Mouse (Mus musculus) lung, postnatal 0 days (tissue): ENCODE results near the gene Fam71f2. TPM values are rescaled to one million over a fixed set of nuclear protein-coding genes. Genes with fewer than 3 reads are reported as not detected.

Source experiments
- ATAC-seq: fragments of 200-750 bp; cut with Nextera tagmentation; 2 replicates; pipeline ENCODE4 v1.8.0; 2017; ENCODE audit warnings: moderate library complexity
- DNase-seq: peaks from one replicate; pipeline ENCODE4 v3.0.0-alpha.2; 2016; ENCODE audit warnings: low spot score
- H3K27ac ChIP-seq: fragments of 300-500 bp; sonication (generic); 2 replicates; pipeline ENCODE4 v1.5.1; 2014; ENCODE audit warnings: antibody characterized with exemption, mild to moderate bottlenecking, low read length, mixed read lengths
- H3K27me3 ChIP-seq: fragments of 300-500 bp; sonication (generic); replicated peaks from 2 replicates; pipeline ENCODE4 v1.6.1; 2014; ENCODE audit warnings: low read length, mixed read lengths; ENCODE audit not compliant: insufficient read depth
- H3K36me3 ChIP-seq: fragments of 300-500 bp; sonication (generic); 2 replicates; pipeline ENCODE4 v1.6.1; 2014; ENCODE audit warnings: low read length, mixed read lengths; ENCODE audit not compliant: insufficient read depth
- H3K4me1 ChIP-seq: fragments of 300-500 bp; sonication (generic); 2 replicates; pipeline ENCODE4 v1.6.1; 2014; ENCODE audit warnings: antibody characterized with exemption, low read depth, low read length, mixed read lengths; ENCODE audit not compliant: insufficient read depth
- H3K4me2 ChIP-seq: fragments of 300-500 bp; sonication (generic); replicated peaks from 2 replicates; pipeline ENCODE4 v1.6.1; 2014; ENCODE audit warnings: low read depth, mild to moderate bottlenecking, low read length, moderate library complexity, mixed read lengths
- H3K4me3 ChIP-seq: fragments of 300-500 bp; sonication (generic); 2 replicates; pipeline ENCODE4 v1.5.1; 2014; ENCODE audit warnings: low read depth, low read length
- H3K9ac ChIP-seq: fragments of 300-500 bp; sonication (generic); replicated peaks from 2 replicates; pipeline ENCODE4 v1.6.1; 2014; ENCODE audit warnings: low read depth, mild to moderate bottlenecking
- H3K9me3 ChIP-seq: fragments of 300-500 bp; sonication (generic); 2 replicates; pipeline ENCODE4 v1.6.1; 2016; ENCODE audit warnings: low read length, mixed read lengths
- CTCF ChIP-seq: IDR thresholded peaks from 2 replicates; pipeline ENCODE4 v1.5.1; 2016; ENCODE audit warnings: antibody characterized with exemption, mild to moderate bottlenecking
- EP300 ChIP-seq: IDR thresholded peaks from 2 replicates; pipeline ENCODE4 v1.6.1; 2016; ENCODE audit warnings: antibody characterized with exemption, mild to moderate bottlenecking, control low read depth
- WGBS: fragments of 180-500 bp; shearing (Covaris S2); extraction: QIAGEN DNeasy Blood & Tissue Kit; methylation state at CpG from one replicate; pipeline ENCODE4 v1.1.7; 2014; 5-methylcytosine and 5-hydroxymethylcytosine counted together
- polyA plus RNA-seq: library from polyadenylated mRNA; unstranded; fragments of >200 nt; fragmentation: Nextera tagmentation; extraction: Ambion mirVana; gene quantifications from 2 replicates; pipeline ENCODE4 v1.2.1, GENCODE M21; 2015

Gene Fam71f2
- polyA plus RNA-seq, 1 experiment from 2014 or later, result 1.2 TPM

- no peaks in the 10 kb centered on the region for H3K27me3 ChIP-seq
- WGBS, result 94% methylated on average over 7 of the region's 7 CpGs
- no peak for ATAC-seq
Measured at GRCm38 (mm10) chr6:29322147-29322546, 42.8 kb downstream of the Fam71f2 start.

GRCm38 (mm10) chr6:29322735-29323134 is 43.3 kb downstream of the Fam71f2 start:
- H3K27ac ChIP-seq, result no peak overlapping the region
- no peaks in the 10 kb centered on the region for H3K9me3 ChIP-seq
- no peak overlapping the region for H3K4me3 ChIP-seq
- no peaks in the 10 kb centered on the region for H3K4me1 ChIP-seq
- 77% methylated on average over 4 of the region's 4 CpGs for WGBS
- DNase-seq (no peak), ATAC-seq (no peak)
- H3K4me2 ChIP-seq, result no peak overlapping the region
- no peaks in the 10 kb centered on the region for H3K36me3 ChIP-seq
- no peak for TF ChIP-seq EP300
- no peak for TF ChIP-seq CTCF
- no peak overlapping the region for H3K9ac ChIP-seq
- H3K27me3 ChIP-seq, result no peaks in the 10 kb centered on the region

More at GRCm38 (mm10) chr6:29322147-29322546, 42.8 kb downstream of the Fam71f2 start:
- Histone ChIP-seq H3K36me3 (no peaks in the 10 kb centered on the region), H3K9ac (no peak overlapping the region), H3K9me3 (no peaks in the 10 kb centered on the region), H3K4me2 (no peak overlapping the region), H3K27ac (no peak overlapping the region), H3K4me1 (no peaks in the 10 kb centered on the region), H3K4me3 (no peak overlapping the region)
- TF ChIP-seq EP300, result no peak
- TF ChIP-seq CTCF, result no peak
- no peak for DNase-seq

GRCm38 (mm10) chr6:29326961-29327360 is 47.6 kb downstream of the Fam71f2 start:
- no peak for DNase-seq
- 80% methylated on average over 9 of the region's 9 CpGs for WGBS

GRCm38 (mm10) chr6:29329514-29329913 is 50.1 kb downstream of the Fam71f2 start:
- ATAC-seq, result no peak
- H3K4me3 ChIP-seq, result no peak overlapping the region
- no peak for DNase-seq
- H3K36me3 ChIP-seq, result no peaks in the 10 kb centered on the region
- H3K4me1 ChIP-seq, result no peaks in the 10 kb centered on the region
- no peak overlapping the region for H3K9ac ChIP-seq
- H3K4me2 ChIP-seq, result no peak overlapping the region
- TF ChIP-seq EP300 (no peak), CTCF (no peak)
- no peaks in the 10 kb centered on the region for H3K27me3 ChIP-seq
- no peak overlapping the region for H3K27ac ChIP-seq
- H3K9me3 ChIP-seq, result no peaks in the 10 kb centered on the region
- WGBS, result 50% methylated on average over 4 of the region's 4 CpGs

More at GRCm38 (mm10) chr6:29326961-29327360, 47.6 kb downstream of the Fam71f2 start:
- Histone ChIP-seq H3K27ac (no peak overlapping the region), H3K36me3 (no peaks in the 10 kb centered on the region), H3K4me2 (no peak overlapping the region), H3K4me1 (no peaks in the 10 kb centered on the region), H3K9ac (no peak overlapping the region), H3K9me3 (no peaks in the 10 kb centered on the region), H3K4me3 (no peak overlapping the region), H3K27me3 (no peaks in the 10 kb centered on the region)
- ATAC-seq, result no peak
- TF ChIP-seq CTCF, result no peak

Other genes with a start within 250 kb of the Fam71f2 start
- not detected in 2 replicates for gene Lep, start 219.4 kb upstream of the Fam71f2 start, polyA plus RNA-seq
- gene Rbm28, start 114.6 kb upstream of the Fam71f2 start, polyA plus RNA-seq, result 16.9 and 19.1 TPM in 2 replicates
- gene Prrt4, start 100.0 kb upstream of the Fam71f2 start, polyA plus RNA-seq, result 2.0 and 2.5 TPM in 2 replicates
- 93.8 and 106 TPM in 2 replicates for gene Impdh1, start 63.2 kb upstream of the Fam71f2 start, polyA plus RNA-seq
- 126 and 150 TPM in 2 replicates for gene Hilpda, start 7.1 kb upstream of the Fam71f2 start, polyA plus RNA-seq
- not detected in 2 replicates for gene Fam71f1, start 39.5 kb downstream of the Fam71f2 start, polyA plus RNA-seq
- 232 and 238 TPM in 2 replicates for gene Calu, start 68.5 kb downstream of the Fam71f2 start, polyA plus RNA-seq
- gene Opn1sw, start 108.9 kb downstream of the Fam71f2 start, polyA plus RNA-seq, result 0.30 and 0.56 TPM in 2 replicates
- 3.0 and 4.6 TPM in 2 replicates for gene Ccdc136, start 116.7 kb downstream of the Fam71f2 start, polyA plus RNA-seq
- 1.2 and 1.5 TPM in 2 replicates for gene Flnc, start 153.7 kb downstream of the Fam71f2 start, polyA plus RNA-seq
- 264 and 293 TPM in 2 replicates for gene Atp6v1f, start 188.1 kb downstream of the Fam71f2 start, polyA plus RNA-seq
- not detected in 2 replicates for gene Atp6v1fnb, start 191.8 kb downstream of the Fam71f2 start, polyA plus RNA-seq
- gene Kcp, start 228.4 kb downstream of the Fam71f2 start, polyA plus RNA-seq, result 4.0 and 4.8 TPM in 2 replicates
- 8.5 and 8.6 TPM in 2 replicates for gene Irf5, start 247.0 kb downstream of the Fam71f2 start, polyA plus RNA-seq